Comparison of ENCODE assay signal across 8 mouse cellular contexts in the genomic region with DNA sequence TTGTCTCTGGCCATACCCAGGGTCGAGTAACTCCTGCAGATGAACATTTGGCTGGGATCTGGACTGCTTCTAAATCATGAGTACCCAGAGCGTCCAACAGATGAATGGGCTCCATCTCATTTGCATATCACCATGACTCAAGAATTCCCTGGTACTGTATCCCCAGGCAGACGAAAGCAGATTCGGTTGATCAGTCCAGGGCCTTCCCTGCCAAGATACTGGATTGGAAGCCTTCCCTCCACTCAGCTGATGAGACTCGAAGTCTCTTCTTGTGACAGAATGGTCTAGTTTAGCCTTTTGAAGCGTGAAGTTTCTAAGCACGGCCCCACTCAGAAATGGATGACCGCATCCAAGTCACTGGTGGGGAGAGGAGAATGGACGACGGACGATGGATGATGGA.
A peak's percentile ranks its signal among the peaks of the same experiment; 100 is the strongest.
DNase-seq lines count a peak whose midpoint lies in the region; ATAC-seq and TF ChIP-seq lines count a peak whose summit lies in the region.

No protein-coding gene starts in this region.

- H3K4me1 ChIP-seq in kidney, embryonic 16.5 days (ENCODE audit: insufficient read depth, low read length): peaks cover 35% of the 10 kb centered on the region

- H3K27ac ChIP-seq in kidney, embryonic 16.5 days (ENCODE audit: low read length): peak overlapping the region; percentile 84

- H3K4me2 ChIP-seq in kidney, embryonic 16.5 days (replicated peaks; ENCODE audit: low read depth, low read length): 0 out of 2 replicates have a peak overlapping the region, but pooled peaks have one; percentile 26

- H3K4me3 ChIP-seq in kidney, embryonic 16.5 days (ENCODE audit: low read length): no peak overlapping the region

- H3K27me3 ChIP-seq in kidney, embryonic 16.5 days (ENCODE audit: insufficient read depth, low read length): no peaks in the 10 kb centered on the region

- H3K36me3 ChIP-seq in kidney, embryonic 16.5 days (ENCODE audit: insufficient read depth, low read length): no peaks in the 10 kb centered on the region

- ATAC-seq in kidney, embryonic 16.5 days (ENCODE audit: low FRiP score, low TSS enrichment): no peak
- ATAC-seq in CD4-positive, CD25-positive, alpha-beta regulatory T cell, adult 4 months: no peak

- H3K9me3 ChIP-seq in kidney, embryonic 16.5 days (ENCODE audit: low read length): peaks cover 3% of the 10 kb centered on the region; the same call in 1 of the 2 replicates

- peak; percentile 52 for DNase-seq in adrenal gland, adult 2 months
- no peak for DNase-seq in adrenal gland, adult 18-20 months (ENCODE audit: low spot score in 2 of 2)
- no peak for DNase-seq in kidney, postnatal 25 days
- peak; percentile 50 for DNase-seq in brain, embryonic 14.5 days (ENCODE audit: low read depth)
- peak; percentile 42 to 59 for DNase-seq in heart, postnatal 36 days
- no peak for DNase-seq in thymus, postnatal 4 days

- H3K9ac ChIP-seq in kidney, embryonic 16.5 days (replicated peaks; ENCODE audit: low read length): no peak overlapping the region

- TF ChIP-seq POLR2A in brain, embryonic 14.5 days (IDR thresholded peaks at IDR 0.05; ENCODE audit: borderline replicate concordance, extremely low read depth, insufficient read depth, insufficient read length, poor library complexity, severe bottlenecking): no peak

- TF ChIP-seq CTCF in brain, embryonic 14.5 days (IDR thresholded peaks at IDR 0.05; ENCODE audit: borderline replicate concordance, extremely low read depth, insufficient read depth, insufficient read length): no peak

- 67% methylated on average over 11 of the region's 11 CpGs for WGBS in kidney, embryonic 16.5 days

- intact Hi-C loops in heart, postnatal 36 days (cut with DNase I): loop anchor here (2.0 kb wide), 2 partner anchors 59 to 135 kb away; a partner anchor contains a TSS

Comparison
In these comparisons a context has a peak if more than half of its experiments do, and no peak if none do; other contexts are left out.
1. DNase-seq: peak in adrenal gland, adult 2 months (single experiment), brain, embryonic 14.5 days (single experiment) and heart, postnatal 36 days (2 of 2); none in adrenal gland, adult 18-20 months (0 of 2), kidney, postnatal 25 days (0 of 2) and thymus, postnatal 4 days (single experiment).